Mouse (Mus musculus): ENCODE measurements at regions not wholly inside any gene's neighbourhood (a gene's known extent, or its start where the extent isn't known, plus 50 kb on each side); places are given as distances from the start of the nearest gene placed in this dataset.

- no peak for DNase-seq (ENCODE audit: low spot score in 2 of 2)
Observed at GRCm38 (mm10) chr3:151351481-151352090, 86.1 kb upstream of the Adgrl4 start.

- no peak for DNase-seq (ENCODE audit: low spot score in 2 of 2)
Observed at GRCm38 (mm10) chr3:151366302-151366701, 71.4 kb upstream of the Adgrl4 start.

- DNase-seq (ENCODE audit: low spot score in 2 of 2): no peak
Observed at GRCm38 (mm10) chr3:151366707-151367306, 70.9 kb upstream of the Adgrl4 start.

- DNase-seq (ENCODE audit: low spot score in 2 of 2): no peak
Observed at GRCm38 (mm10) chr3:151383326-151384019, 54.2 kb upstream of the Adgrl4 start.

- DNase-seq (ENCODE audit: low spot score in 2 of 2): no peak
Observed at GRCm38 (mm10) chr3:151384850-151385249, 52.8 kb upstream of the Adgrl4 start.

- no peak for DNase-seq (ENCODE audit: low spot score in 2 of 2)
Observed at GRCm38 (mm10) chr3:151386103-151386502, 51.6 kb upstream of the Adgrl4 start.
